In the genomic region with DNA sequence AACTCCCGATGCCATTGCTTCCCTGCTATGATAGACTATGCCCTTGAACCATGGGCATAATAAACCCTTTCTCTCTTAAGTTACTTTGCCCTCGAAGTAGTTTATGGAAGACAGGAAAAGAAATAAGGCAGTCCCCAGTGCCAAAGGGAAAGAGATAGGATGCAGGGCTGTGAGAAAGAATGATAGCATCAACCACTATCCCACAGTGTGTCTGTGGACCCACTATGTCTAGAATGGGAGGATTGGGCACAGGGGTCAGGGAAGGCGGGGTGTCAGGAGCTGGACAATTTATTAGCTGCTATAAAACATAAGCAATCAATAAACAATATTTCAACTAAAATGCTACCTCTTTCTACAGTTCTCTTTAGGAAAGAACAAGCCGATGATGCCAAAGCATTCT, we compare ENCODE assay signal across 10 mouse cellular contexts.
DNase-seq lines count a peak whose midpoint lies in the region; ATAC-seq and TF ChIP-seq lines count a peak whose summit lies in the region.
"Had no signal": no experiment of that assay in that cellular context is flagged by ENCODE, and none has a peak within 500 bp of the region (broad histone marks: within the 10 kb centered on the region; RNA-seq: fewer than 3 reads in every experiment).

No protein-coding gene starts in this region.

- H3K9ac ChIP-seq in kidney, embryonic 15.5 days, result no peak overlapping the region
- no peak overlapping the region for H3K9ac ChIP-seq in embryonic facial prominence, embryonic 14.5 days (ENCODE audit: low read depth, low read length)
- no peak overlapping the region for H3K9ac ChIP-seq in hindbrain, embryonic 12.5 days
- no peak overlapping the region for H3K9ac ChIP-seq in midbrain, postnatal 0 days (replicated peaks; ENCODE audit: low read length, poor library complexity, severe bottlenecking)

- H3K27me3 ChIP-seq in kidney, embryonic 15.5 days, result no peaks in the 10 kb centered on the region
- no peaks in the 10 kb centered on the region for H3K27me3 ChIP-seq in embryonic facial prominence, embryonic 14.5 days (replicated peaks; ENCODE audit: control insufficient read depth, insufficient read depth, low read length)
- H3K27me3 ChIP-seq in hindbrain, embryonic 12.5 days, result no peaks in the 10 kb centered on the region
- H3K27me3 ChIP-seq in midbrain, postnatal 0 days (ENCODE audit: insufficient read depth, low read length), result no peaks in the 10 kb centered on the region
- no peaks in the 10 kb centered on the region for H3K27me3 ChIP-seq in cerebellum, adult 2 months (ENCODE audit: control insufficient read depth, insufficient read depth, low read length)

- DNase-seq in kidney, adult 9 months, result no peak
- DNase-seq in embryonic facial prominence, embryonic 14.5 days (ENCODE audit: low spot score), result no peak
- DNase-seq in midbrain, postnatal 0 days (ENCODE audit: low spot score), result no peak
- DNase-seq in layer of hippocampus, postnatal 36 days, result no peak
- DNase-seq in kidney, postnatal 36 days, result no peak
- no peak for DNase-seq in cerebellum, adult 2 months
- DNase-seq: adrenal gland, postnatal 14 days; lung, postnatal 14 days had no signal

- no peaks in the 10 kb centered on the region for H3K36me3 ChIP-seq in kidney, embryonic 15.5 days
- H3K36me3 ChIP-seq in embryonic facial prominence, embryonic 14.5 days (ENCODE audit: control insufficient read depth, insufficient read depth, low read length), result peaks cover 6% of the 10 kb centered on the region; the same call in 1 of the 2 replicates
- H3K36me3 ChIP-seq in hindbrain, embryonic 12.5 days, result no peaks in the 10 kb centered on the region
- no peaks in the 10 kb centered on the region for H3K36me3 ChIP-seq in midbrain, postnatal 0 days (ENCODE audit: insufficient read depth, low read length)

- 0 out of 2 replicates have a peak overlapping the region, but pooled peaks have one; percentile 79 for H3K27ac ChIP-seq in kidney, embryonic 15.5 days
- peak overlapping the region; percentile 61 for H3K27ac ChIP-seq in embryonic facial prominence, embryonic 14.5 days (replicated peaks; ENCODE audit: low read depth, low read length)
- peak overlapping the region; percentile 86 for H3K27ac ChIP-seq in hindbrain, embryonic 12.5 days
- peak overlapping the region; percentile 12; the same call in 1 of the 2 replicates for H3K27ac ChIP-seq in midbrain, postnatal 0 days (ENCODE audit: low read depth, low read length)
- no peak overlapping the region for H3K27ac ChIP-seq in cerebellum, adult 2 months (ENCODE audit: insufficient read depth, low read length)

- peaks cover 52% of the 10 kb centered on the region for H3K4me1 ChIP-seq in kidney, embryonic 15.5 days
- H3K4me1 ChIP-seq in embryonic facial prominence, embryonic 14.5 days (ENCODE audit: control insufficient read depth, insufficient read depth, low read length), result peaks cover 37% of the 10 kb centered on the region
- peaks cover 34% of the 10 kb centered on the region for H3K4me1 ChIP-seq in hindbrain, embryonic 12.5 days
- peaks cover 4% of the 10 kb centered on the region; the same call in 1 of the 2 replicates for H3K4me1 ChIP-seq in midbrain, postnatal 0 days (ENCODE audit: insufficient read depth, low read length)
- peaks cover 8% of the 10 kb centered on the region for H3K4me1 ChIP-seq in cerebellum, adult 2 months (ENCODE audit: control insufficient read depth, insufficient read depth, low read length)

- no peak for TF ChIP-seq CTCF in midbrain, postnatal 0 days (IDR thresholded peaks at IDR 0.05)
- no peak for TF ChIP-seq CTCF in cerebellum, adult 2 months (IDR thresholded peaks at IDR 0.05; ENCODE audit: borderline replicate concordance, insufficient read depth, low read depth, low read length)

- no peak overlapping the region for H3K4me3 ChIP-seq in kidney, embryonic 15.5 days (replicated peaks)
- H3K4me3 ChIP-seq in embryonic facial prominence, embryonic 14.5 days (ENCODE audit: low read depth, low read length), result no peak overlapping the region
- no peak overlapping the region for H3K4me3 ChIP-seq in hindbrain, embryonic 12.5 days
- H3K4me3 ChIP-seq in midbrain, postnatal 0 days (ENCODE audit: low read depth, low read length), result no peak overlapping the region
- H3K4me3 ChIP-seq in cerebellum, adult 2 months (replicated peaks; ENCODE audit: insufficient read depth, low read depth, low read length), result no peak overlapping the region

- TF ChIP-seq POLR2A in cerebellum, adult 2 months (IDR thresholded peaks at IDR 0.05; ENCODE audit: borderline replicate concordance, insufficient read depth, low read length), result no peak

- no peak overlapping the region for H3K4me2 ChIP-seq in kidney, embryonic 15.5 days
- H3K4me2 ChIP-seq in embryonic facial prominence, embryonic 14.5 days (ENCODE audit: low read depth, low read length), result no peak overlapping the region
- no peak overlapping the region for H3K4me2 ChIP-seq in hindbrain, embryonic 12.5 days (replicated peaks)
- no peak overlapping the region for H3K4me2 ChIP-seq in midbrain, postnatal 0 days (ENCODE audit: low read depth, low read length, poor library complexity, severe bottlenecking)

- H3K9me3 ChIP-seq in kidney, embryonic 15.5 days (replicated peaks), result no peaks in the 10 kb centered on the region
- no peaks in the 10 kb centered on the region for H3K9me3 ChIP-seq in embryonic facial prominence, embryonic 14.5 days (ENCODE audit: control insufficient read depth, low read length)
- no peaks in the 10 kb centered on the region for H3K9me3 ChIP-seq in hindbrain, embryonic 12.5 days (replicated peaks)
- no peaks in the 10 kb centered on the region for H3K9me3 ChIP-seq in midbrain, postnatal 0 days (ENCODE audit: low read length)

- 31% methylated on average over 4 of the region's 4 CpGs for WGBS in kidney, embryonic 15.5 days
- WGBS in embryonic facial prominence, embryonic 14.5 days, result 48% methylated on average over 4 of the region's 4 CpGs
- 46% methylated on average over 4 of the region's 4 CpGs for WGBS in hindbrain, embryonic 12.5 days
- 42% methylated on average over 4 of the region's 4 CpGs for WGBS in midbrain, postnatal 0 days
- 53% methylated on average over 4 of the region's 4 CpGs for WGBS in cerebellum, adult 2 months

- no peak; the same call in 1 of the 2 replicates for ATAC-seq in kidney, embryonic 15.5 days (replicated peaks; ENCODE audit: low FRiP score)
- no peak for ATAC-seq in embryonic facial prominence, embryonic 14.5 days (ENCODE audit: low read depth)
- ATAC-seq in hindbrain, embryonic 12.5 days (ENCODE audit: low FRiP score), result peak; percentile 33
- no peak for ATAC-seq in midbrain, postnatal 0 days (ENCODE audit: low FRiP score)
